21 mouse cellular contexts compared by ENCODE assay signal in genomic region chr10:75443017-75443416, GRCm38 (mm10). TPM values are rescaled to one million over a fixed set of nuclear protein-coding genes. Genes with fewer than 3 reads are reported as not detected.
DNase-seq lines count a peak whose midpoint lies in the region; ATAC-seq and TF ChIP-seq lines count a peak whose summit lies in the region.
"Had no signal": no experiment of that assay in that cellular context is flagged by ENCODE, and none has a peak within 500 bp of the region (broad histone marks: within the 10 kb centered on the region; RNA-seq: fewer than 3 reads in every experiment).

No protein-coding gene starts in this region.

- peak; percentile 44 for TF ChIP-seq CTCF in layer of hippocampus, adult 2 months (conservative IDR thresholded peaks at IDR 0.05)
- TF ChIP-seq CTCF in midbrain, postnatal 0 days (IDR thresholded peaks at IDR 0.05): peak; percentile 20; the same call in 1 of the 2 replicates

- H3K9ac ChIP-seq in midbrain, postnatal 0 days (replicated peaks; ENCODE audit: low read length, poor library complexity, severe bottlenecking): no peak overlapping the region
- H3K9ac ChIP-seq in midbrain, embryonic 16.5 days (ENCODE audit: low read depth, low read length): no peak overlapping the region
- H3K9ac ChIP-seq: limb, embryonic 13.5 days; neural tube, embryonic 13.5 days had no signal

- WGBS in midbrain, postnatal 0 days: 84% methylated on average over 4 of the region's 4 CpGs
- WGBS in midbrain, embryonic 16.5 days: 84% methylated on average over 4 of the region's 4 CpGs

- no peak for ATAC-seq in CD4-positive, CD25-positive, alpha-beta regulatory T cell, adult 4 months
- ATAC-seq in midbrain, postnatal 0 days (ENCODE audit: low FRiP score): no peak
- ATAC-seq in midbrain, embryonic 16.5 days: no peak
- ATAC-seq: hindbrain, embryonic 16.5 days had no signal

- no peaks in the 10 kb centered on the region for H3K36me3 ChIP-seq in midbrain, postnatal 0 days (ENCODE audit: insufficient read depth, low read length)
- H3K36me3 ChIP-seq in midbrain, embryonic 16.5 days (ENCODE audit: control insufficient read depth, insufficient read depth, low read length): no peaks in the 10 kb centered on the region
- H3K36me3 ChIP-seq: limb, embryonic 13.5 days; neural tube, embryonic 13.5 days had no signal

- no peak overlapping the region for H3K4me2 ChIP-seq in midbrain, postnatal 0 days (ENCODE audit: low read depth, low read length, poor library complexity, severe bottlenecking)
- H3K4me2 ChIP-seq in midbrain, embryonic 16.5 days (ENCODE audit: low read length): no peak overlapping the region
- H3K4me2 ChIP-seq: limb, embryonic 13.5 days; neural tube, embryonic 13.5 days had no signal

- no peak overlapping the region for H3K27ac ChIP-seq in layer of hippocampus, adult 2 months
- H3K27ac ChIP-seq in midbrain, postnatal 0 days (ENCODE audit: low read depth, low read length): no peak overlapping the region
- no peak overlapping the region for H3K27ac ChIP-seq in midbrain, embryonic 16.5 days (ENCODE audit: low read length)
- H3K27ac ChIP-seq: limb, embryonic 13.5 days; neural tube, embryonic 13.5 days had no signal

- H3K4me1 ChIP-seq in midbrain, postnatal 0 days (ENCODE audit: insufficient read depth, low read length): no peaks in the 10 kb centered on the region
- H3K4me1 ChIP-seq in midbrain, embryonic 16.5 days (ENCODE audit: control insufficient read depth, insufficient read depth, low read length): peaks cover 5% of the 10 kb centered on the region; the same call in 1 of the 2 replicates

- peak; percentile 40 for DNase-seq in CD4-positive, CD25-positive, alpha-beta regulatory T cell, adult 2 months (ENCODE audit: low read depth, low spot score)
- DNase-seq in layer of hippocampus, adult 2 months (ENCODE audit: low spot score in 2 of 2): no peak
- DNase-seq in layer of hippocampus, postnatal 36 days: no peak
- no peak for DNase-seq in midbrain, postnatal 0 days (ENCODE audit: low spot score)
- no peak for DNase-seq in embryo, embryonic 10 days (ENCODE audit: low spot score)
- DNase-seq in urinary bladder, postnatal 10 days (ENCODE audit: low spot score): no peak
- DNase-seq: cerebellum, adult 2 months; cerebellum, postnatal 36 days; heart, postnatal 4 days; kidney, adult 9 months; kidney, postnatal 36 days; lung, postnatal 4 days; spleen, adult 18-20 months; thymus, adult 18-20 months; thymus, postnatal 4 days had no signal

- no peak overlapping the region for H3K4me3 ChIP-seq in layer of hippocampus, adult 2 months
- no peak overlapping the region for H3K4me3 ChIP-seq in midbrain, postnatal 0 days (ENCODE audit: low read depth, low read length)
- no peak overlapping the region for H3K4me3 ChIP-seq in midbrain, embryonic 16.5 days (ENCODE audit: low read depth, low read length)
- H3K4me3 ChIP-seq: limb, embryonic 13.5 days; neural tube, embryonic 13.5 days had no signal

- H3K27me3 ChIP-seq in midbrain, postnatal 0 days (ENCODE audit: insufficient read depth, low read length): no peaks in the 10 kb centered on the region
- no peaks in the 10 kb centered on the region for H3K27me3 ChIP-seq in midbrain, embryonic 16.5 days (ENCODE audit: control insufficient read depth, insufficient read depth, low read depth, low read length)
- H3K27me3 ChIP-seq: limb, embryonic 13.5 days; neural tube, embryonic 13.5 days had no signal

- no peaks in the 10 kb centered on the region for H3K9me3 ChIP-seq in midbrain, postnatal 0 days (ENCODE audit: low read length)
- no peaks in the 10 kb centered on the region for H3K9me3 ChIP-seq in midbrain, embryonic 16.5 days (replicated peaks; ENCODE audit: control insufficient read depth, low read length, poor library complexity, severe bottlenecking)
- H3K9me3 ChIP-seq: limb, embryonic 13.5 days; neural tube, embryonic 13.5 days had no signal

RNA-seq across cellular contexts. Expression of gene Upb1, which starts 42.1 kb away (rescaled TPM):
- under 1 TPM in 1 of 2 experiments, not detected in 1; 0.74 TPM for polyA plus RNA-seq in CD4-positive, CD25-positive, alpha-beta regulatory T cell, adult 4 months (2017; shearing (Covaris generic))
- total RNA-seq in layer of hippocampus, adult 2 months (2021): under 1 TPM in 1 of 2 experiments, not detected in 1; 0.31 TPM
- not detected for total RNA-seq in layer of hippocampus, postnatal 36 days (2021)
- 0.52 TPM in 1 of 2 replicates, not detected in the other for total RNA-seq in midbrain, postnatal 0 days (2014; rRNA removed)
- 0.44 and 0.72 TPM in 2 replicates for polyA plus RNA-seq in midbrain, postnatal 0 days (2015; fragmentation: Nextera tagmentation; extraction: Ambion mirVana)
- 0.41 and 0.42 TPM in 2 replicates for polyA plus RNA-seq in midbrain, embryonic 16.5 days (2015; fragmentation: Nextera tagmentation; extraction: Ambion mirVana)
- polyA plus RNA-seq: forebrain, embryonic 11.5 days; neural tube, embryonic 13.5 days had no signal
